Mouse (Mus musculus): ENCODE measurements around the gene Gdf3.
"Not testable (repeated sequence)": the region's sequence is repeated elsewhere in the genome, so short reads cannot be mapped to it uniquely, and the experiment has no call there.

Gdf3 gene

DNA sequence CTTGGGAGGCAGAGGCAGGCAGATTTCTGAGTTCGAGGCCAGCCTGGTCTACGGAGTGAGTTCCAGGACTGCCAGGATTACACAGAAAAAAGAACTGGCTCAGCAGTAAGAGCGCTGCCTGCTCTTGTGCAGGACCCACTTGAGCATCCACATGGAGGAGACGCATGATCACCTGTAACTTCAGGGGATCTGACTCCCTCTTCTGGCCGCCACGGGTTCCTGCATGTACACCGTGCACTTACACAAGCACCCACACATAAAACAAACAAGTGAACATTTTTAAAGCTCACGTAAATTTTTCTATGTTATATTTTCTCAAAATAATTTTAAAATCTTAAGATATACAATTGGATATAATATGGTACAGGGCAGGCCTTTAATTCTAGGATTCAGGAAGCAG, 4.4 kb downstream of the Gdf3 start:
- no peak for DNase-seq (ENCODE audit: low spot score)

- DNase-seq (ENCODE audit: low spot score): no peak
These were observed 5.6 kb downstream of the Gdf3 start for GRCm38 (mm10) chr6:122604260-122604659.

DNA sequence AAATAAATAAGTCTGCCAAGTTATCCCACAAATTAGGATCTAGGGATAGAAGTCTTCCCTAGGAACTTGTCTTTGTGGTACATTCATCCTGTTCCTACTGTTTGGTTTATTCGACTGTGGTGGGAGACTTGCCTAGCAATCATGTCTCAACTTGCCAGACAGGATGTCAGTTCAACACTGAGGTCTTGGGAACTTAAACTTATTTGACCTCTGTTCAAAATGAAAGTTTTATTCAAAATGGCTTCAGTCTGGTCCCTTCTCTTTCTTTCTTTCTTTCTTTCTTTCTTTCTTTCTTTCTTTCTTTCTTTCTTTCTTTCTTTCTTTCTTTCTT, 6.9 kb downstream of the Gdf3 start:
- DNase-seq (ENCODE audit: low spot score): no peak

GRCm38 (mm10) chr6:122602242-122602991, 7.5 kb downstream of the Gdf3 start, which contains the start of gene Apobec1:
Gene Apobec1, minus strand, starts transcription at chr6:122602444.
- peak; percentile 80 for DNase-seq (ENCODE audit: low spot score)

DNA sequence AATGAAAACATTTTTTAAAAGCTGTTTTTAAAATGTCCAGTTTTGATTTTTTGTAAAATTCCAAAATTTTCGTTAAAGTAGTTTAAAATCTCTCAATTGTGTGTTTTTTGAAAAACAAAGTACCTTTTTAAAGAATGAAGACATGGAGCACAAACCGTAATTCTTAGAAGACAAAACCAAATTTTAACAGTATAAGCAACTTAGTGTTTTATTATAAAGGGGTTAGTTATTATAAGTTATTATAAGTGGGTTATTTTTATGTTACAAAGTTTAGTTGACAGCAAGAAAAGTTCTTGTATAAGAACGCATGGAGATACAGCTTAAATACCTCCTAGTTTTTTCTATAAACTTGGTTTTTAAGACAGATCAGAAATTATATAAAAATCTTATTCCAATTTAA, 8.3 kb downstream of the Gdf3 start:
- no peak for DNase-seq (ENCODE audit: low spot score)

- DNase-seq (ENCODE audit: low spot score): no peak
These were observed 8.9 kb downstream of the Gdf3 start for GRCm38 (mm10) chr6:122601031-122601430.

DNA sequence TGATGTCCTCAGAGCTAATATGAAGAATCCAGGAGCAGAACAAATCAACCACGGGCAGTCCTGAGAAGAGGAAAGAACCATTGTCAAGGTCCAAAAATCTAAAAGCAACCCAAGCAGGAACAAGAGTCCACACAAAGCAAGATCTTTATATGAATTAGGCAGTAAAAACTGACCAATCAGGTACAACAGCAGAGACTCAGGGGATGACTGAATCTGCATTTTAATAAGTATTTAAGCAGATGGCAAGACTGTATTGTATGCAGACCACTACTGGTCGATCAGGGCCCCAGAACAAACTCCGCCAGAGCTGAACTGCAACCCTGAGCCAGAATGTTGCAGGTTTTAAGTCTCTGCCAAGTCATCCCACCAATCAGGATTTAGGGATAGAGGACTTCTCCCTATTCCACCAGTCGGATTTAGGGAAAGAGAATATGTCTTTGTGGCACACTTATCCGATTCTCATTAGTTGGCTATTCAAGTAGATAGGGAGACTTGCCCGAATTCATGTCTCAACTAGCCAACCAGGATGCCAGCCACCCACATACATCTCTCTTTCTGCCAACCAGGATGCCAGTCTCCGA, 9.7 kb downstream of the Gdf3 start:
- DNase-seq (ENCODE audit: low spot score): no peak

DNA sequence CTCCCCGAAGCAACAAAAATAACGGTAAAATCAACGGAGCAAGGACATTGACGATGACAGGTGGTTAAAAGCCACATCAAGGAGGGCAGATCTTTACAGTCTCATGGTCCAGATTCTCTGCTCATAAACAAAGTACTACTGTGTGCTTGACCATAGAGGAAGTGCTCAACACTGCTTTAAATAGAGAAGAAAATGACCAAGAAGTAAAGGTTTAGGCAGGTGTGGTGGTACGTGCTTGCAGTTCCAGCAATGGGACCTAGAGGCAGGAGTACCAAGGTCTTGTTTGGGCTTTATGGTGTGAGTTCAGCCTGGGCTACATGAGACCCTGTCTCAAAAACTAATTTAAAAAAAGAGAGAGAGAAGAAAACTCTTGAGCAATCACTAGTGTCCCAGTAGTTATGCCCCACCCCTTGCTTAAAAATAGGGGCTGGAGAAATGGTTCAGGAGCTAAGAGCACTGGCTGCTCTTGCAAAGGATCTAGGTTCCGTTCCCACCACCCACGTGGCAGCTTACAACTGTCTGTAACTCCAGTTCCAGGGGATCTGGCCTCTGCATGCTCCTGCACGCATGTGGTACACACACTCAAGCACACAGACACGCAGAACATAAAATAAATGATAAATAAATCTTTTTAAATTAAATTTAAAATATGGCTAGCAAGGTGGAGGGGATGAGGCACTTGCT, 10.7 kb downstream of the Gdf3 start:
- DNase-seq (ENCODE audit: low spot score): no peak

DNA sequence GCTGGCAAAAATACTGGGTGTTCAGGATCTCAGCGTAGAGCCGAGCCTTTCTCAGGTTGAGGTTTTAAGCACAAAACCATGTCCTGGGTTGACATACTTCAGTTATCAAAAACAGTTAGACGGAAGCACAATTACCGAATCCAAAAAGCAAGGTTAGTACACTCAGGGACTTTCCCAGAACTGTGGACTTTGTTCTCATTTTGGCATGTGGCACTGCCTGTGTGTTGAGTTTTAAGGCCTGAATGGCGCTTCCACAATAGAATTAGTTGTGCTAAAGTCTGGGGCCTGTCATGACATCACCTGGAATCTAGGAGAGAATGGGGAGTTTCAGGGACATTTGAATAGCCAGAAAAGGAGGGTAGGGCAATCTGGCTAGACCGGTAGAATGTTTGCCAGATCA, 11.5 kb downstream of the Gdf3 start:
- DNase-seq (ENCODE audit: low spot score): no peak

DNA sequence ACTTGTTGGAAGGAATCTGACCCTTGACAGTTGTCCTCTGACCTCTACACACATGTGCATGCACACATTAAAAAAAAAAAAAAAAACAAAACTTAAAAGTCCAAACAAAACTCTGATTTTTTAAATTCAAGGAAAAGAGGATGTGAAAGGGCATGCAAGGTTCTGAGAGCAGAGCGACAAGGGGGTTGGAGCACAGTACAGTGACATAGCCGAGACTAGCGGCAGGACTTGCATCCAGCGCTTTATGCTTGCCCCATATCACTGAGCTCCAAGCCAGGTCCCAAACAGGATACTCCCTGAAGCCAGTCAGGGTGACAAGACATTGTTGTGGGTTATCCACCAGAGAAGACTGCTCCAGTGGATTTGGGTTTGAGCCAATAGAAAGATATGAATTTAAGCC, 11.9 kb downstream of the Gdf3 start:
- no peak for DNase-seq (ENCODE audit: low spot score)

DNA sequence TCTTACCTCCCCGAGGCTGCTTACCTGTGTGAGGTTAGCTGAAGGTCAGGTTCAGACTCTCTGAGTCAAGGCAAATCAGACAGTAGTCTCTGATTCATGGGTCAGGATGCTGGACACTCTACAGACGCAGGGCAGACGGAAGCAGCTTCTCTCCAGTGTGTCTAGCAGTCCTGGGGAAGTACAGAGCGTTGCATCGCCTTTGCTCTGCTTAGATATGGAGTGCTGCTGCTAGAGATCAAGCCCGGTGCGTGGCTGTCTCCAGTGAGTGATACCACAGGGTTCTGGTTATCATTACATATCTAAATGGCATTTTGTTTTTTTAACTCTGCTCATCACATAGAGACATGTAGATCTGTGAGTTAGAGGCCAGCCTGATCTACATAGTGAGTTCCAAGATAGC, 13.3 kb downstream of the Gdf3 start:
- no peak for DNase-seq (ENCODE audit: low spot score)

- peak; percentile 52 for DNase-seq (ENCODE audit: low spot score)
These were observed 14.2 kb downstream of the Gdf3 start for GRCm38 (mm10) chr6:122595637-122596036.

DNA sequence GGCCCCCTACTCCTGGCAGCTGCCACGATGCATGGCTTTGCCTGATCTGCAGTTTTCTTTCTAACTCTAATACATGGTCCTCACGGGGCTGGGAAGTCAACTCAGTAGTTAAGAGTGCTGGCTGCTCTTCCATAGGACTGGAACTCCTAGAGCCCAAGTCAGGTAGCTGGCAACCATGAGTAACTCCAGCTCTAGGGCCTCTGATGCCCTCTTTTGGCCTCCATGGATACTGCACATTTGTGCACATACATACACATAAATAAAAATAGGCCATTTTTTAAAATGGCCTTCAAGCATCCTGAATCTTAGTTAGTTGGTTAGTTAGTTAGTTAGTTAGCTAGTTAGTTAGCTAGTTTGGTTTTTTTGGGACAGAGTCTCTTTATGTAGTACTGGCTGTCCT, 17.0 kb downstream of the Gdf3 start:
- DNase-seq (ENCODE audit: low spot score): no peak

GRCm38 (mm10) chr6:122591027-122591758, 18.7 kb downstream of the Gdf3 start:
- no peak for DNase-seq (ENCODE audit: low spot score)

DNA sequence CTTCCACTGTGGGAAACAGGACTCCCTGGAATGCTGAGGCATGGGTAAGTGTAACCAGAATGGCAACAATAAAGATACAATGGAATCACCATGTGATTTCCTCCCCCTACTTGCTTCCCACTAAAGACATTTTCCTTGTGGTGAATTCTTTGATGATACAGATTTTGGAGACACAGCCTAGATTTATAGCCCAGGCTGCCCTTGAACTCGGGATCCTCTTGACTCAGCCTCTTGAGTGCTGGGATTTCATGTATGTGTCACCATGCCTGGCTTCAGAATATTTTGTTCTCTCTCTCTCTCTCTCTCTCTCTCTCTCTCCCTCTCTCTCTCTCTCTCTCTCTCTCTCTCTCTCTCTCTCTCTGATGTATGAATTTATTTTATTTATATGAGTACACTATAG, 30.8 kb downstream of the Gdf3 start:
- DNase-seq (ENCODE audit: low spot score): no peak

GRCm38 (mm10) chr6:122577030-122577429, 32.9 kb downstream of the Gdf3 start:
- no peak for DNase-seq (ENCODE audit: low spot score)

- DNase-seq (ENCODE audit: low spot score): not testable (repeated sequence)
These were observed 34.9 kb downstream of the Gdf3 start for GRCm38 (mm10) chr6:122575037-122575436.

DNA sequence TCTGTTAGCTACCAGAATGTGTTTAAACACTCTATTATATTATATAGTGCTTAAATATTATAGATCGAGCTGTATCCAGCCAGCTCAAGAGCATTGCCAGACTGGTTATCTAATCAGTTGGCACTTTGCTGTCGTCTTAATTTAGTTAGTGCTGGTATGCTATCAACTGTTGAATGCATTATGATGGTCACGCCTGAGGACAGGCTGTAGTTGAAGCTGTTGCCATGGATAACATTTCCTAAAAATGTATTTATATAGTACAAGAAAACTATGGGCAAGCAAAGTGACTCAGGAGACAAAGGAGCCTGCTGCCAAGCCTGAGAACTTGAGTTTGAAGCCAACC, 38.3 kb downstream of the Gdf3 start:
- DNase-seq (ENCODE audit: low spot score): no peak

- DNase-seq (ENCODE audit: low spot score): no peak
These were observed 38.9 kb downstream of the Gdf3 start for GRCm38 (mm10) chr6:122570695-122571616.

- no peak for DNase-seq (ENCODE audit: low spot score)
These were observed 40.1 kb downstream of the Gdf3 start for GRCm38 (mm10) chr6:122569762-122570161.

GRCm38 (mm10) chr6:122569113-122569512, 40.8 kb downstream of the Gdf3 start:
- no peak for DNase-seq (ENCODE audit: low spot score)

Data from embryo, embryonic 10 days (tissue).